Mouse (Mus musculus) adrenal gland, adult (tissue): Measurements from ENCODE around the gene 6820408C15Rik.
A peak's percentile ranks its signal among the peaks of the same experiment; 100 is the strongest.

Experiments
- DNase-seq, 2 experiments: peaks; one replicate each; pipeline ENCODE4 v3.0.0; 2022 to 2023; ENCODE audit warnings: low spot score in 1 of 2; ENCODE audit not compliant: inconsistent age in 2 of 2

The 6820408C15Rik gene

DNA sequence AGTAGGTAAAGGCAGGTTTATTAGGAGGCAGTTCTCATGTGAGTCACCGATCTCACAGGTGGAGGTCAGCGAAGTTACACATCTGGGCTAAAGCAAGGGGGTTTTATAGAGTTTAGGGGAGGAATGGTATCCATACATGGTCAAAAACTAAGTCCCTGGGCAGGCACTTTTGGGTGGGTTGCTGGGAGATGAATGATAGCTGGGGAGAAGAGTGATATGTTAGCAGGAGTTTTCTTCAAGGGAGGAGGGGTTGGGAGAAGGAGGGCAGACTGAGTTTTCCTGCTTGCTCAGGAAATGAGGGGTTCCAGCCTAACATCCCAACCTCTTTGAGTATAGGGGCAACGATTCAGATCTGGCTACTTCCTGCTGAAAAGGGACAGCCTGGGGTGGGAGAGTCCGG, at the start of gene 6820408C15Rik:
TSS of gene 6820408C15Rik (plus strand) at position 301 of the 400 bp plus-strand sequence.
- DNase-seq = no peak

DNA sequence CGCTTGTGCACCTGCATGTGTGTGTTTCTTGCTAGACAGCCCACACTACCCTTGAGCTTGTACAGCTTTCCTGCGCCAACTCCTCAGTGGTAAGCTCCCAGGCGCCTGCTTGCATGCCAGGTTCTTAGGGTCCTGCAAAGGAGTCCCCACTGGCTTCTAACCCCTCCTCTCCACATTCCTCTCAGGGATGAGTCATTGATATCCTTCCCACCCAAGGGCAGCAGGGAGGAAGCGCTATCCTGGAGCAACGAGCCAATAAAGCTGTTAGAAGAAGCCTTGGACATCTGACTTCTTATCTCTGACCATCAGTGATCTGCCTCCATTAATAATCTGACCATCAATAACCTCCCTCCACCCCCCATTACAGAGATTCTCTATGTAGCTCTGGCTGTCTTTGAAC, 47.5 kb upstream of the 6820408C15Rik start:
- DNase-seq = peak; percentile 56 to 79

DNA sequence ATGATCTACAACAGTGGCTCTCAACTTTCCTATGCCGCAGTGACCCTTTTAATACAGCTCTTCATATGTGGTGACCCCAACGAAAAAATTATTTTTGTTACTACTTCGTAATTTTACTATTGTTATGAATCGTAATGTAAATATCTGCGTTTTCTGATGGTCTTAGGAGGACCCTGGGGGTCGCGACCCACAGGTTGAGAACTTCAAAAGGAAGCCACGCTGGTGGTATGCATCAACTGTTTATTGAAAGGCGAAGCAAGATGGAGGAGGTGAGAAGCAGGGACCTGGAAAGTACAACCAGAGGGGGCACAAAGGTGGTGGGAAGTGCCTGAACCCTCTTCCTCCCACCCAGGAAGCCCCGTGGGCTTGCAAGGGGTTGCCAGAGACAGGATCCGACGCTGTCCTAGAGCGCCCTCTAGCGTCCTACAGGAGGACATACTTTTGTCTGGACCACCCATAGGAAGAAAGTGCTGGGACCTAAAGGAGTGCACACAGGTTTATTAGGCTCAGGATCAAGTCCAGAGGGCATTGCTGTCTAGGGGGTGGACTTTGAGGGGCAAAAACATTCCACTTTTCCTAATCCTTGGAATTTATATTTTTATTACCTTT, 46.8 kb upstream of the 6820408C15Rik start:
- DNase-seq = peak in 1 of 2 experiments; percentile 82

DNA sequence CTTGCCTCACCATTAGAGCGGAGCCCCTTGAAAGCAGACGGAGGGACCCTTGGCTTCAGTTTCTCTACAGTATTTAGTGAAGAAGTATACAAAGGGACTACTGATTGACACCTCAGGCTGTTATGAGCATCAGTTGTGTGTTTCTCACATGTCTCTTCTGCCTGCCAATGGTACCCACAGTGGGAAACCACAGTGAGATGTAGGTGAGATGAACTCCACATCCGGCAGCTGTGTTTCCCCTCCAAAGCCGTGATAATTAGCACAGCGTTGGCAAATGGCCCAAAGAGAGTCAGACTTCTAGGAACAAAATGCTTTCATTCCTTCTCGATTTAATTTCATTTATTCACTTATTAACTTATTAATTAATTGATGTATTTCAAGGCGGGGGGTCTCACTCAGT, 43.3 kb upstream of the 6820408C15Rik start:
- DNase-seq = no peak

DNA sequence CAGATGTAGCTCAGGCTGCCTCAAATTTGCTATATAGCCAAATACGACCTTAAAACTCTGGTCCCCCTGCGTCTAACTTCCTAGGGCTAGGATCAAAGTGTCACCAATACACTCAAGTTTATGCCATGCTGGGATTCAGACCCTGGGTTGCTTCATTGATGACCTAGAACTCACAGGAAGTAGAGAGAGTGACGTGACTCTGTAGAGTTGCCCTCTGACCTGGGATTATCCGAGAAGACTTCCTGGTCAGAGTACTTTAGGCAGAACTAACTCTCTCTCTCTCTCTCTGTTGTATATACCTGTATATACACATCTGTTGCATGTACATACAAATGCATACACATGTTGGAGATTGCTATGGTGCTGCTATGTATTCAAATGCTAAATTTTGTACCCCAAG, 42.7 kb upstream of the 6820408C15Rik start:
- DNase-seq = no peak

DNA sequence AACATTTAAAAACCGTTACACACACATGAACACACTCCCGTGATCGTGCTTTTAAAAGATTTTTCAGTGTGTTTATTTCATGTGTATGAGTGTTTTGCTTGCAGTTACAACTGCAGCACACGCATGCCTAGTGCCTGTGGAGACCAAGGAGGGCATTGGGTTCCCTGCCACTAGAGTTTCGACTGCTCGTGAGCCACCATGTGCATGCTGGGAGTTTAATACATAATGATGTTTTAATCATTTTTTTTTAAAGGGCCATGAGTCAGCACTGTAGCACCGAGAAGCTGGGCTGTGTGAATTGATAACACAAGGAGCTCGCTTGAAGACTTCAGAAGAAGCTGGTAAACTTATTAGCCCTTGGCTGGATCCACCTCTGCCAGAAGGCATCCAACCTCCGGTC, 41.8 kb upstream of the 6820408C15Rik start:
- no peak for DNase-seq

DNA sequence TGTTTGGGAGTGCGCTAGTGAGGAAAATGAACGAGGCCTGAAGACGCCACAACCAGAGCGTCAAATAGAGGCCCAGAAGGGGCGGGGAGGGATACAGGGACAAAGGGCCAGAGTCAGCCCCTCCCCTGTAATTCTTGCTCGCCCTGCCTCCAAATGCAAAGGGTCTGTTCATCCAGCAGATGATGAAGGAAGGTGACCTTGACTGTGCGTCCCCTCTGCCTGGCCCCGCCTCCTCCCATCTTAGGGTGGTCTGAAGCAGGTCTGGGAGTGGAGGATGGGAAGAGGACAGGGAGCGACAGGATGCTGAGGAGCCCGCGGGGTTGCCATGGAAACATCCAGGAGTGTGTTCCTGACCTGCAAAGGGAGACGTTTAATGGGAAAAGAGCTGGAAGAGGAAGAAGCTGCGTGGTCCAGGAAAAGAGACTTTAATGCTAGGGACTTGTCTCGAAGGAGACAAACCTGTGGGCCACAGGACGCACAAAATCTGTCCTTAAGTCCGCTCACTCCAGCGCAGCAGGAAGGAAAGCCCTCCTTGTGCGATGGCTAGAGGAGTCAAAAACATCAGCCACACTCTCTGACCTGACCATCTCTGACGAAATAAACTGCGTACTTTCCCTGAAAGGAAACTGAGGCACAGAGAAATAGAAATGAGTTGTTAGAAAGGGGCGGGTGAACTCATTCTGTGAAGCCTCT, 39.6 kb upstream of the 6820408C15Rik start:
- DNase-seq = no peak

DNA sequence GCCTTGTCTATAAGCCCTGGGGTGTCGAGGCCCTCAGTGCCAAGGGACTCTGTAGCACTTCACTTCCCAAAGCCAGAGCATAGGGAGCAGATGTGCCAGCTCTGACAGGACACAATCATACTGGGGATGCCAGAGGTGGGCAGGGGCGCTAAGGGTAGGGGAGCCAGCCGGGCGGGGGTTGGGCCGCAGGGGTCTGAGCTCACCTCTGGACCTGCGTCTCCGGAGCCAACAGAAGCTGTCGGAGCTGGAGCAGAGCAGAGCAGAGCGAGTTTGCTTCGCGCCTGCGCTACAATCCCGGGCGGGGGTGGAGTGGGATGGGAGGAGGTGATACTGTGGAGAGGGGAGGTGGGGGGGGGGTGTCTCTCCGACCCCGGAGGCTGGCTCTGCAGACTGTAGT, 39.0 kb upstream of the 6820408C15Rik start, which contains the start of gene Nrsn2:
TSS of gene Nrsn2 (minus strand) at position 294 of the 397 bp plus-strand sequence.
- DNase-seq = no peak

DNA sequence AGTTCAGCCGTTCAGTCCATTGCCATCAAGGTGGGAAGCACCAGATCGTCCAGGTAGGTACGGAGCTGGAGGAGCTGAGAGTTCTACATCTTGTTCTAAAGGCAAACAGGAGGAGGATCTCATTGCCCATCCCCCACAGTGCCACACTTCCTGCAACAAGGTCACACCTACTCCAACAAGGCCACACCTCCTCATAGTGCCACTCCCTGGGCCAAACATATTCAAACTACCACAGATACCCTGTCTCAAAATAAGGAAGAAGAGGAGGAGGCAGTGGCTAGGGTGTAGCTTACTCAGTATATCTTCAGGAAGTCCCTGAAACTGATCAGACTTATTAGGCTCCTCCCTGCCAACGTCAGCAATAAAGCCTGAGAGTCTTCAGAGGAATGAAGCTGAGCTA, 31.2 kb upstream of the 6820408C15Rik start:
- no peak for DNase-seq

DNA sequence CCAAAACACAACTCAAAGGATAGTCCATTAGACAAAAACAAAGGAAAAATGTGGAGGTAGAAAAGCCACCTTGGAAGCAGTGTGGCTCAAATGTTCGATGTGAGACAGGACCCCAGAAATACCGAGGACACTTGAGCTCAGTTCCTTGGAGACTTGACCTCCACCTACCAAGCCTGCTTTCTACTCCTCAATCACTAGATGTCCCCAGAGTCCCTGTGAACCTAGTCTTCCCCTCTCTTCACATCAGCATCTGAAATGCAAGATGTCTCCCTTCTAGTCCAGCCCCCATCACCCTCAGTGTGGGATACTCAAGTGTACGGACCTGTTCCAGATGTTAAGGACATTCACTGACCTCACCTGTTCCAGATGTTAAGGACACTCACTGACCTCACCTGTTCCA, 22.6 kb upstream of the 6820408C15Rik start:
- peak in 1 of 2 experiments; percentile 87 for DNase-seq

DNA sequence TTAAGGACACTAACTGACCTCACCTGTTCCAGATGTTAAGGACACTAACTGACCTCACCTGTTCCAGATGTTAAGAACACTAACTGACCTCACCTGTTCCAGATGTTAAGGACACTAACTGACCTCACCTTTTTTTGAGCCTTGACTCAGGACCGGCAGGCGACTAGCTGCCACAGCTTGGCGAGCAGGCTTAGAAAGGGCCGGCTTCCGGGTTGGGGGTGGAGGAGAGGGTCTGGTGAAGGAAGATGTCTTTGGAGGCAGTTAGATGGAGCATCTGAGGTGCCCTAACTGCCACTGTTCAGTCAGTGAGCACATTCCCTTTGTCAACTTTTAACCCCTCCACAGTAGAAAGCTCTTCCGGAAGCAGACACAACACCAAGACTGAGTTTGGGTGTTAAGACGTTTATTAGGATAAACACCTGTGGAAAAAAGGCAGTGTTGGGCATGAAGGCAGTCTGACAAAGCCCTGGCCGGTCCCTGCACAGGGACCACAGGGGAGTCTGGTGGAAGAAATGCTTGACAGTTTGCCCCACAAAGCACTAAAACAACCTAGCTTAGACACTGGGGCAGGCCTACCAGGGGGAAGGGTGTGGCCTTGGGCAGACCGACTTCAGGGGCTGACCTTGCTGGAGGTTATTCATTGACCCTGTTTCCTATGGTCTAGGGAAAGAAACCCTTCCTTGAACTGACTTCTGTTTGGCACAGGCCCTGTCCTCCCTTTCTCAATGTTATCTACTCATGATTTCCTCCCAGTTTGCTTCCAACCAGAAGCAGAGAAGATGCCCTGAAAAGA, 22.0 kb upstream of the 6820408C15Rik start:
- peak in 1 of 2 experiments; percentile 72 for DNase-seq

DNA sequence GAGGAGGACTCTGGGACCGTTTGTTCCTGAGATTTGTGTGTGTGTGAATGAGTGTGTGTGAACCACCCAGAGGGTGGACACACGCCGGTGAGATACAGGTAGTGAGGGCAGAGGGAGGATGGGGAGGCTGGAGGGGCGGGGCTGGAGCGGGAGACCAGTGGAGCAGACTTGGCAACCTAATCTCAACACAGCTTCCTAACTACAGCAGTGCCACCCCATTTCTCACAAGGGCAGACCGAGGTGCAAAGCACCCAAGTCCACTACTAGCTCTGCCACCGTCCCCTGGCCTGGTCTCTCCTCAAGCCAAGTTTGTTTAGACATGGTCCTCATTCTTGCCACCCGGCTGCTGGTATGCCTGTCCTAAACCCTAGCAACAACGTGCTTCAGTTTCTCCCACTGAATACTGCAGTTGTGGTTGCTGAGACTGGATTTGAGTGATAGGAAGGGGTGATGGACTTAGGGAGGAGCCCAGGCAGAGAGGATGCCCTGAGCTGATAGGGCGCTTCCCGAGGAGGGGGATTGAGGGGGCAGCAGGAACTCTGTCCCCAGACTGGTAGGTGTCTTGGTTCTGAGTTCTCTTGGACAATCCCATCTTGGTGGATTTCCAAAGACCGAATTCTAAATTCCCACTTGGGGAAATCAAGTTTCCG, 20.0 kb upstream of the 6820408C15Rik start:
- peak in 1 of 2 experiments; percentile 75 for DNase-seq

DNA sequence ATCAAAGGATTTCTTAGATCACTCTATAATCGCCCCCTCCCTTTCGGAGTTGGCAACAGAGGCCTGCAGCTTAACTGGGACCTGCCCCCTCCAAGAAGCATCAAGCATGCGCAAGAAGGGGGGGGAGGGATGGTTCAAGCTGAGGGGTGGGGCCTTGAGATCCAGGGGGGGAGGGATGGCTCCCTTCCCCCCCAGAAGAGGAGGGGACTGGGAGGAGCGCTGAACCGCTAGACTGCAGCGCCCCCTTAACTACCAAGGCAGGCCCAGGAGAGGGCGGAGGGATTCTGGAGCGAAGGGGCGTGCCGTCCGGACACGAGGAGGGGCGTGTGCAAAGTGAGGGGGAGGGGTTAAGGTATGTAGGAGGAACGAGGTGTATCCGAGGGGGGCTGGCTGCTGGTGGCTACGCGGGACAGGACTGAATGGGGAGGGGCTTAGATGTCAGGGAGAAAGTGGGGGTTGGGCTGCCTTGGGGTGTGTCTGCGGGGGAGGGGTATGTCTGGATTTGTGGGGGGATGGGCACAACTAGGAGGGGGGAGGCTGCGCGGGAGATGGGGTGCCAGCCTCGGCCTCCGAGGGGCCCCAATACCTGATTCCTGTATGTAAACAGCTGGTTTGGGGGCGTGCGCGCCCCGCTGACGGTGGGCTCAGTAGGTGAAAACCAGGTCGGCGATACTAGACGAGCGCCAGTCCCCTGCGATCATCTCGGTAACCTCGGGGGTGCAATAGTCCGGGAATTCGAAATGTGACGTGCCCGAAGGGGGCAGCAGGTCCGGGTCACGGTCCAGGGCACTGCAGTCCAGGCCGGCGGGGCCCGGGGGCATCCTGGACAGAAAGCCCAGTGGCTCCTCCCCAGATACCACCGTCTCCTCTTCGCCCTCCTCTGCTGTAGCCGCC, 19.0 kb upstream of the 6820408C15Rik start:
- DNase-seq = peak; percentile 93 to 95

DNA sequence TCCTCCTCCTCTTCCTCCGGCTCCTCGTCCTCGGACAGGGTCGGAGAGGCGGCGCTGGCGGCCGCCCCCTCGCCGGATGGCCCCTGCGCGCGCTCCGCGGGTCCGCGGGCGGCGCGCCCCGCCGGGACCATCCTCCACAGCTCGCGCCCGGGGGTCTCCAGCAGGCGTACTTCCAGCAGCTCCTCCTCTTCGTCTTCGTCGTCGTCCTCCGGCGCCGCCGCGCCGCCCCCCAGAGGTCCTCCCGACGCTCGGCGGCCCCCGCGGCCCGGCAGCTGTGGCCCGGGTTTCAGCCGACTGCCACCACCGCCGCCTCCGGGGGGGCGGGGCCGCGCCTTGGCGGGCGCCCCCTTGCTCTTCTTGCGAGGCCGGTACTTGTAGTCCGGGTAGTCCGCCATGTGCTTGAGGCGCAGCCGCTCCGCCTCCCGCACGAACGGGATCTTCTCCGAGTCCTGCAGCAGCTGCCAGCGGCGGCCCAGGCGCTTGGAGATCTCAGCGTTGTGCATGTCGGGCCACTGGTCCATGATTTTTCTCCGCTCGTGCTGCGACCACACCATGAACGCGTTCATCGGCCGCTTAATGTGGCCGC, 18.3 kb upstream of the 6820408C15Rik start:
- peak; percentile 89 to 92 for DNase-seq

DNA sequence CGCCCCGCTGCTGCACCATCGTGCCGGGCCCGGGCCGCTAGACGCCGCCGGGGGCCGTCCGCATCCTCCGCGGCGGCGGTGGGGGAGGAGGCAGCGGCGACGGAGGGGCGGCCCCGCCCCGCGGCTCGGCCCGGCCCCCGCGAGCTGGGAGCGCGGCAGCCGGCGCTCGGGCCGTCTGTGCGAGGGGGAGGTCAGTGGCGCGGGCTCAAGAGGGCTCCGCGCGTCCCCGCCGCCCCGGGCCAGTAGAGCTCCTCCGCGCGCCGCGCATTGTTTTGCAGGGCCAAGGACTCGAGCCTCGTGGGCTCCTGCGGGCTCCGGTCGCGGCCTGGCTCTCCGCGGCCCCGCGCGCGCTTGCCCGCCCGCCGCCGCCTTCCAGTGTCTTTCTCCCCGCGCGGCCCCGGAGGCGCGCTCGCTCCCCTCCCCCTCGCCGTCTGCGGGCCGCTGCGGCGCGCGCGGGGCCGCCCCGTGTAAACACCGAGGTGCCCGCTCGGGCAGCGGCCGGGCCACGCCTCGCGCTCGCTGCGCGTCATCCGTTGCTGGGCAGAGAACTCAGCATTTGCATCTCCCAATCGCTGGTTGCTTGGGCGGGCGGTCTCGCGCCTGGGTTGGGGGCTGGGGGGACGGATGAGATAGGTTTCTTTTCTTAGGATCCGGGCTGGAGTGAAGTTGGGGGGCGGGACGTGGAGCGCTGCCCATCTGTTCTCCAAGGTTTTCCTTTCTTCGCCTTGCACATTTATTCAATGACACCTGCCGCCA, 17.5 kb upstream of the 6820408C15Rik start, which contains the start of gene Sox12:
TSS of gene Sox12 (minus strand) at position 384 of the 756 bp plus-strand sequence.
- DNase-seq = peak; percentile 96 to 98

DNA sequence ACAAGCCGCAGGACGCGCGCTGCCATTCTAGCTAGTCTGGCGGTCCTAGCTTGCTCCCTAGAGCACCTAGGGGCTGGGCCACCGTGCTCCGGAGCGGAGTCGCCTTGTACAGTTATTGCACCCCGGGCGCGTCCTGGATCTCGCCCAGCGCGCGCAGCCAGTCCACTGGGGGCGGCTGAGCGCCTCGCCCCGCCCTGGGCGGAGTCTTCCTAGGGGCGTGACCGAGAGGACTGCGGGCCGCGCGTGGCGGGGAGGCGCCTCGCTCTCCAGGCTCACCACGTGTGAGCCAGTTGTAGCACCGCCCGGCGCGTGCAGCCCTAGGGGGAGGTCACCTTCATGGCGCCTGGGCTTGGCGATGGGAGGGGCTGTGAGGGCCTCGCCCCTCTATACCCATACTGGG, 16.7 kb upstream of the 6820408C15Rik start:
- DNase-seq = peak; percentile 96 to 98

DNA sequence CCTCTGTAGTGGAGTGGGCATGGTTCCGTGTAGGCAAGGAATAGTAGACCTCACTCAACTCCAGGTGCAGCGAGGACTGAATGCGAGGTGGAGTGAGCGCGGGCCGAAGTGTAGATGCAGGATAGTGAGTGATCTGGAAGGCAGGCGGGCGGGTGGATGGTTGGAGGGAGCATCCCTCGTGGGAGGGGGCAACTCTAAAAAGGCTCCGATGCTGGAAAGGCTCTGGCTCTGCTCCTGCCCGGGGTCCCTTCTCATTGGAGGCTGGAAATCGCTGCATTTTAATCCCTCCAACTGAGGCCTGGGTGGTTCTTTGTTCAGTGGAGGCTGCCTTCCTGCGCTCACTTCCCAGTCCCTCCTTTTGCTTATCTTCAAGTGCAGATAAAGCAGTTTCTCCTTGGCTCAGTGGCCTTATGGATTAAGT, 16.3 kb upstream of the 6820408C15Rik start:
- DNase-seq = no peak

DNA sequence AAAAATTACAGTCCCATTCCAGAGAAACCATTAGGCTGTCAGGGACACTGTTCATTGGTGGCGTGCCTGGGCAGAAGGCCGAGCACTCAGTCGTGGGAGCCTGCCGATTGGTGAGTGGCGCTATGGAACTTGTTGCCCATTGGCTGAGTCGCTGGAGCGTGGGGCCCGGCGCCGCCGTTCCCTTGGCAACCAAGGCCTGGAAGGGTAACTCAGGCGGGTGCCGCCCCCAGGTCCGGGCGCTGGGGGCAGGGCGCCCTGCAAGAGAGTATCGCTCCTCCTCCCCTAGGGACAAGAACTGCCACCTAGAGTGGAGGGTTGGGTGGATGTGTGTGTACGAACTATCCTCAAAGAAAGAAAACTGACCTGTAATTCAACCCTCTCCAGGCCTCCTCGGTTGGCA, 9.3 kb upstream of the 6820408C15Rik start:
- DNase-seq = peak; percentile 97 to 98

DNA sequence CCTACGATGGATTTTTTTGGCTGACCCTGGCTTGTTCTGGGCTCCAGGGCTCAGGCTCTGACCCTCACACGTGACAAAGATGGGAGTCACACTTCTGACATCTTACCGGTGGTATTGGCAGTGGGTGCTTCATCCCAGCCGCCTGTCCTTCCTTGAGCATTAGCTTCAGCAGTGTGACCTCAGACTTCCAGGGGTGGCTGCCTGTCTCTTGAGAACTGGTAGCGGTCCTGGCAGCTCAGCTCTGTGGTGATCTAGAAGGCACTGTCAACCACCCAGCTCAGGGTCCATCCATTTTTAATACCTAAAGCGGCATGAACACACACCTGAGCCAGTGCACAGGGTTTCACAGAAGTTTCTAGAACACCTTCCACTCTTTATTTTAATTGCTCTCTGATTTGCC, 5.6 kb upstream of the 6820408C15Rik start:
- DNase-seq = no peak
